Mouse (Mus musculus) layer of hippocampus, adult 8-10 months (tissue): ENCODE measurements around the gene Atp2a2. TPM values are rescaled to one million over a fixed set of nuclear protein-coding genes. Genes with fewer than 3 reads are reported as not detected.
"Not testable (repeated sequence)": the region's sequence is repeated elsewhere in the genome, so short reads cannot be mapped to it uniquely, and the experiment has no call there.

Experiments
- DNase-seq, 2 experiments: peaks; one replicate each; pipeline ENCODE4 v3.0.0; 2022; ENCODE audit warnings: low spot score in 2 of 2
- total RNA-seq, 4 experiments: library from RNA; stranded (reverse); gene quantifications; 2 replicates each; pipeline ENCODE4 v1.2.4; 2022

Gene Atp2a2
- total RNA-seq, 4 experiments from 2014 or later: 558 to 681 (median 612) TPM

DNA sequence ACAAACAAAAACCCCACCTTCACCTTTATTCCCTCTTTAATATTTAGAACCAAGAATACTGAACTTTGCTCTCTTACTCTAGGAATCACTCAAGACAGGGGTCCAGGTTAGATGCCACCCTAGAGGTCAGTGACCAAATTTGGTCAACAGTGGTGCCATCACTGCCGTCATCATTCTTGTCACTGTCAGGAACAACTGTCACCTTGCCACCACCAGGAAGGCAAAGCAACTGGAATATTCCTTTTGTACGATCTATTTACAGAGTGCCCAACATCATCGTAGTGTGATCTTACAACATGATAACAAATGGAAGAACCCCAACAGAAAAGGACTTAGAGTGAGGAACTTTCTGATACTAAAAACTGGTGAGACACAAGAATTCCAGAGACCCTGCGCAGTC is 1.9 kb downstream of the Atp2a2 start:
- no peak for DNase-seq

- DNase-seq: no peak
These were observed 4.0 kb downstream of the Atp2a2 start for GRCm38 (mm10) chr5:122498046-122498445.

- DNase-seq: no peak
These were observed 5.0 kb downstream of the Atp2a2 start for GRCm38 (mm10) chr5:122496990-122497389.

GRCm38 (mm10) chr5:122494449-122494848 is 7.6 kb downstream of the Atp2a2 start:
- no peak for DNase-seq

DNA sequence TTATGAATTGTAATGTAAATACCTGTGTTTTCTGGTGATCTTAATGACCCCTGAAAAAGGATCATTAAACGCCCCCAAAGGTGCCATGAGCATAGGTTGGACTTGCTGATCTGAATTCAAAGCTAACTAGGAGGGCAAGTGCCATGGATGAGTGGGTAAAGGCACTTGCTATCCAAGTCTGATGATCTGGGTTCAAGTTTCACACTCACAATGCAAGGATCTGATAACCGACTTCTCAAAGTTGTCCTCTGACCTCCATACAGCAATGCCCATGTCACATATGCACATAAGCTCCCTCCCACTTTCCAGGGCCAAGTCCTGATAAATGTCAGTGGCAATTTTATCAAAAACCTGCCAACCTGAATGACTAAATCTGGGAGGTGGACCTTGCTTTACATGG is 9.0 kb downstream of the Atp2a2 start:
- no peak for DNase-seq

GRCm38 (mm10) chr5:122491385-122491784 is 10.6 kb downstream of the Atp2a2 start:
- no peak for DNase-seq

GRCm38 (mm10) chr5:122490148-122490547 is 11.9 kb downstream of the Atp2a2 start:
- DNase-seq: no peak

DNA sequence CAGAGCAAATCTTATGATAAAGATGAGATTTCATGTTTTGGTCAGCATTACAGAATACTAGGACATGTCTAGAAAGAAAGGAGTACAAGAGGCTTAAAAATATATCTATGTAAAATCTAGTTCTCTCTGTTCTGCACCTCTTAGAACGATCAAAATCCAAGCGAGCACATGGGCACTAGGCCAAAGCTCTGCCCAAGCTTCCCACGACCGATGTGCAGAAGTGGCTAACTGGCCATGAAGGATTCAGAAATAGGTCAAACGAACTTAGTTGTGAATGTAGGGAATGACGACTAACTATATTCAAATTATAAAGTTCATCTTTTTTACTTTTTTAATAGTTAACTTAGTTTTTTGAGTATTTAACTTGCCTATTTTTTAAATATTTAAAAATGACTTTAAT is 14.2 kb downstream of the Atp2a2 start:
- no peak for DNase-seq

DNA sequence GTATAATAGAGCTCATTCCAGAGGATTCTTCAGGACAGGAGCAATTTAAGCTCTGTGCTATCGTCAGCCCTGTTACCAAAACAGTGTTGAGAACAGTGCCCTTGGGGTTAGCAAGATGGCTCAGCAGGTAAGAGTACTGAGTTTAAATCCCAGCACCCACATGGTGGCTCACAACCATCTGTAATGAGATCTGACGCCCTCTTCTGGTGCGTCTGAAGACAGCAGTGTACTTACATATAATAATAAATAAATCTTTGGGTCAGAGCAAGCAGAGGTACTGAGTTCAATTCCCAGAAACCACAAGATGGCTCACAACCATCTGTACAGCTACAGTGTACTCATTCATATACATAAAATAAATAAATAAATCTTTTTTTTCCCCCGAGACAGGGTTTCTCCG is 15.8 kb downstream of the Atp2a2 start:
- not testable (repeated sequence) for DNase-seq

GRCm38 (mm10) chr5:122482733-122483391 is 19.2 kb downstream of the Atp2a2 start:
- DNase-seq: no peak

GRCm38 (mm10) chr5:122481844-122482243 is 20.2 kb downstream of the Atp2a2 start:
- DNase-seq: no peak

GRCm38 (mm10) chr5:122479131-122479530 is 22.9 kb downstream of the Atp2a2 start:
- DNase-seq: no peak

DNA sequence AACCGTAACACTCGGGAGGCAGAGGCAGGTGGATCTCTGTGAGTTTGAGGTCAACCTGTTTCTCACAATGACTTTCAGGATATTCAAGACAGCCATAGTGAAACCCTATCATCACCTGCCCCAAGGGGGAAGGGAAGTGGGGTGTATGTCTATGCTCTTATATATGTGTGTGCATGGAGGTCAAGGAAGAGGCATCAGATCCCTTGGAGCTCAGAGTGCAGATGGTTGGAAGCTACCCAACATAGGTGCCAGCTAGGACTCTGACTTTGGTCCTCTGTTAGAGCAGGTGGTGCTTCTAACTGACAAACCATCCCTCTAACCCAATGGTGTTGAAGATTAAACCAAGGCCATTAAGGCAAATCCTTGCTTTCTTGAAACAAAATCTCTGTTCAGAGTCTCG is 24.5 kb downstream of the Atp2a2 start:
- no peak for DNase-seq

DNA sequence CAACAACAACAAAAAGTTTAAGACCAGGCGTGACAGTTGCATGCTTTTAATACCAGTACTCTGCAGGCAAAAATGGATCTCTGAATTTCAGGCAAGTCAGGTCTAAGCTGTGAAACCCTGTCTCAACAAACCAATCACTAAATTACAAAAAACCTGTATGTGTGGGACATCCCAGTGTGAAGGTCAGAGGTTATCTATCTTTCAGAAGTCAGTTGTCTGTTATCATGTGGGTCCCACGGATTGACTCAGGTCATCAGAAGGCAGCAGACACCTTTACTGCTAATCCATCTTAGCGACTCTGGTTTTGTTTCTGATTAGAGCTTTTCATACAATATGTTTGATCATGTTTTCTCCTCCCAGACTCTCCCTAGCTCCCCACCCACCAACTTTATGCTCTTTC is 25.9 kb downstream of the Atp2a2 start:
- DNase-seq: no peak

DNA sequence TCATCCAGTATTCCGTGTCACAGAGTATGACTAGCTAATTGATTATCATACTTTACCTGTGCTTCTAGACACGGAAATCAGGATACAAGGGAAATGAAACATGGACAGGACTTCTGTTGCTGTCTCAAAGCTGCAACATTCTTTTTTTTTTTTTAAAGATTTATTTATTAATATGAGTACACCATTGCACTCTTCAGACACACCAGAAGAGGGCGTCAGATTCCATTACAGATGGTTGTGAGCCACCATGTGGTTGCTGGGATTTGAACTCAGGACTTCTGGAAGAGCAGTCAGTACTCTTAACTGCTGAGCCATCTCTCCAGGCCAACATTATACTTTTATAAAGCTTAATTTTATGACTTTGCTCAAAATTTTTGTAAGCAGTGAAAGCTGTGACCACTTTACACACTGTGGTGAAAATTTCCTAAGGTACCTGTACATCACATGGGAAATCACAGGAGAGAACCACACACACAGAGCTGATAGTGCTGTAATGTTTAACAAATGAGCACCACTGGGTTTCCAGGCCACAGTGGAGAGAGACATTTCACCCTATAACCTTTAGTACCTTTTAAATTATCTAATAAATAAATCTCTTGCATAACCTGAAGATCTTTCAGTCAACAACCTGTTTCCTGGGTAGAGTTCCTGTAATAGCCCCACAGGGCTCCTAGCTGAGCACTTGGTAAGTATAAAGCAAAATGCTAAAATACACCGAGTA is 27.2 kb downstream of the Atp2a2 start:
- no peak for DNase-seq

DNA sequence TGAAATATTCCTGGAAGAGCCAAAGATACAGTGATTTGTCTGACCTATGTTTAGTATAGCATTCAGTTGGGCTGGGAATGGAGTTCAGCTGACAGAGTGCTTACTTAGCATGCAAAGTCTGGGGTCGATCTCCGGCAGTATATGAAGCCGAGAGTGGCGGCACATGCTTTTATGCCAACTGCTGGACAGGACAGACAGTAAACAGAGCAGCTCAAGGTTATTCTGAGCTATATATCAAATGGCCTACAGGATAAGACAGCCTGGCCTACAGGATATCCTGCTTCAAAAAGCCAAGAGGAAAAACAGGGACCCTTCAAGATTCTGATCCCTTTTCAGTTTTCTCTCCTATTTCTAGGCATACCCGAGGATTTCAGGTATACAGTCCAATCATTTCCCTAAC is 30.4 kb downstream of the Atp2a2 start:
- DNase-seq: no peak

- DNase-seq: no peak
These were observed 40.6 kb downstream of the Atp2a2 start for GRCm38 (mm10) chr5:122461431-122461830.

DNA sequence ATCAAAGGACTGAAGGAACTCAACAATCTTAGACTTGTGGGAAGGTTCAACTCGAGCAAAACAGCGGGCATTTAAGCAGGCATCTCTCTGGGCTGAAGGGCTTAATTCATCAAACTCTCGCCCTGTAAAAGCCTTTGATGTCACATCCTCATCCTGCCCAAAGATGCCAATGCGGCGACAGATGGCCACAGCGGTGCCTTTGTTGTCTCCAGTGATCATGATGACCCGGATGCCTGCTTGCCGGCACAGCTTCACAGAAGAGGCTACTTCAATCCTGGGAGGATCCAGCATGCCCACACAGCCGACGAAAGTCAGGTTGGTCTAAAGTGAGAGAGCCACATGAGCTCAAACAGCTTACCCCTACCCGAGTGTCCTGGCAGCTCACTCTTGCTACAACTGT is 41.4 kb downstream of the Atp2a2 start:
- DNase-seq: no peak

DNA sequence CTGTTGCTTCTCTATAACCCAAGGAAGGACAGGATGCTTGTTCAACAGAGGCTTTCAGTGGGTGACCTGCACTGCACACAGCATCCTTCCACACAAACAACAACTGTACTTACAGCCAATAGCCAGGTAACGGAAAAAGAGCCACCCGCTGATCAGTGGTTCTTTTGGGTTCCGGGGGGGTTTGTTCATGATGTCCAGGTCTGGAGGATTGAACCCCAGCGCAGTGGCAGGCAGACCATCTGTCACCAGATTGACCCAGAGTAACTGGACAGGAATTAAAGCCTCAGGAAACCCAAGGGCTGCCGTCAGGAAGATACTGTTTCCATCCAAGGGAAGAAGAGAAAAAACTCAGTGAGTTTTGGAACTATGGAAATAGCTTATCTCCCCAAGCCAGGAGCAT is 42.7 kb downstream of the Atp2a2 start:
- DNase-seq: no peak

DNA sequence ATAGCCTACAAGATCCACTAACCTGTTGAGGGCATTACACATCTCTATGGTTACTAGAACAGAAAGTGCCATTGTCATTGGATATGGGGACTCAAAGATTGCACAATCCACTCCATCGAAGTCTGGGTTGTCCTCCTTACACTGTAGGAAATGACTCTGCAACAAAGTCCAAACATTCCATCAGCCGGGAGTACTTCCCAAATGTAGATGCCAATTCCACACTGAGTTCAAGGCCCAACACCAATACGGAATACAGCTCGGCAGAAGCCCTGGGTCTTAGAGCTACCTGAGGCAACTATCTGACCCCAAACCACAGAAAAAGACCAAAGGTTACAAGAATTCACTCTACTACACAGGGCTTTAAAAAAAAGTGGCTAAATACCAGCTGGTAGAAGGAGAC is 44.0 kb downstream of the Atp2a2 start:
- DNase-seq: no peak

- DNase-seq: not testable (repeated sequence)
These were observed 45.0 kb downstream of the Atp2a2 start for GRCm38 (mm10) chr5:122457054-122457453.

DNA sequence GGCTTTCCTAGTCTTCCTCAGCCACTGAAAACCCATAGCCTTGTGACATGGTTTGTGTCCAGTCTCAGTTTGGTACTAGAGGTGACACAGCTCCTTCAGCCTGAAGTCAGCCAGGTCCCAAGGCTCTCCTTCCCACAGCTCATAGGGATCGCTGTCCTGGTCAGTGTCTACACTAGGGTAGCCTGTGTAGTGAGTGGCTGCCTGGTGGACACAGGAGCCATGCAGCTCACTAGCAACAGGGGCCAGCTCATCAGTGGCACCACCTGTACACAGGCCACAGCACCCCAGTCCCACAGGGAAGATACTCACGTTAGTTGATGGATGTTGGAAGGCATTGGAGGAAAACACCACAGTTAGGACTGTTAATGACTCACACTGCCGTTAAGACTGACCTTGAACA is 46.4 kb downstream of the Atp2a2 start:
- no peak for DNase-seq

- DNase-seq: no peak
These were observed 47.1 kb downstream of the Atp2a2 start for GRCm38 (mm10) chr5:122454883-122455282.
